Mouse (Mus musculus): ENCODE measurements around the gene Olfr1183.
"Not testable (repeated sequence)": the region's sequence is repeated elsewhere in the genome, so short reads cannot be mapped to it uniquely, and the experiment has no call there.

Olfr1183 gene

DNA sequence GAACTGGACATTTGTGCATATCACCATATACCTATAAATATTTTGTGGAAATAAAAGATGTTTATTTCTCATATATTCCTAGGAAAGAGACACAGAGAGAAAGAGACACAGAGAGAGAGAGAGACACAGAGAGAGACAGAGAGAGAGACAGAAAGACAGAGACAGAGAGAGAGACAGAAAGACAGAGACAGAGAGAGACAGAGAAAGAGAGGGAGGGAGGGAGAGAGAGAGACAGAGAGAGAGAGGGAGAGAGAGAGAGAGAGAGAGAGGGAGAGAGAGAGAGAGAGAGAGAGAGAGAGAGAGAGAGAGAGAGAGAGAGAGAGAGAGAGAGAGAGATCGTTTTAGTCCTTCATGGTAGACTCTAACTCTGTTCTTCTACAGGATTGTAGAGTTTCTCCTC is at the start of gene Olfr1183:
Gene Olfr1183, plus strand, starts transcription at position 301 of the 400 bp plus-strand sequence.
- DNase-seq (ENCODE audit: low read depth), result not testable (repeated sequence)

DNA sequence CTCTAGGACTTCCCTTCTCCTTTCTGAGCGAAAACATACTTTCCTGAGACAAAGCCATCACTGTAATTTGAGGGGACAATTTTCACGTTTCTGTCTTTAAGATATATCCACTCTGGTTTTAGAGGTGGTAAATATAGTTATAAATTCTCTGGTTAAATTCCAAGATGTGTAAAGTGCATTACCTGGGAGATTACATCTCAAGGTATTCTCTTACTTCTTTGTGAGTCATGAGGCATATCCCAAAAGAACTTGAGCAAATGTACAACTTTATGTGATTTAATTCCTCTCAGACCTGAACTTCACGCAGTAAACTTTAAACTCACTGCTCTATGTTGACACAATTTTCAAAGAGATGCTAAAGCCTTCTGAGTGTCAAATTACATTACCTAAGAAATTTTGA is 48.3 kb upstream of the Olfr1183 start, which contains the start of gene Olfr1179:
Gene Olfr1179, minus strand, starts transcription at position 101 of the 400 bp plus-strand sequence.
- DNase-seq (ENCODE audit: low read depth), result no peak

DNA sequence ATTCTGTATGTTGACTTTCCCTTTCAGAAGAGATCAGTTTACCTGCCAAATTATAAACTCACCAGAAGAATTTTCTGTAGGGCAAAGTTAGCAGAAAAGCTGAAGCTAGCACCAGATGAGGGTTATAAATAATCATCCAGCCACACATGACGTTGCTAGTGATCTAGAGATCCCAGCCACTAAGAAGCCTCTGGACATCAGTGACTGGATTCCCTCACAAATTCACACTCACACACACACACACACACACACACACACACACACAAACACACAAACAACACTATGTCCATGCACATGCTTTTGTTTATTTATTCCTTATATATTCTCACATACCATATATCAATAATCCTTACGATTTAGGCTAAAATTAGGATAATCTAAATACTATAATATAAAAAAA is 35.6 kb upstream of the Olfr1183 start, which contains the start of gene Olfr1180:
Gene Olfr1180, minus strand, starts transcription at position 101 of the 400 bp plus-strand sequence.
- no peak for DNase-seq (ENCODE audit: low read depth)

DNA sequence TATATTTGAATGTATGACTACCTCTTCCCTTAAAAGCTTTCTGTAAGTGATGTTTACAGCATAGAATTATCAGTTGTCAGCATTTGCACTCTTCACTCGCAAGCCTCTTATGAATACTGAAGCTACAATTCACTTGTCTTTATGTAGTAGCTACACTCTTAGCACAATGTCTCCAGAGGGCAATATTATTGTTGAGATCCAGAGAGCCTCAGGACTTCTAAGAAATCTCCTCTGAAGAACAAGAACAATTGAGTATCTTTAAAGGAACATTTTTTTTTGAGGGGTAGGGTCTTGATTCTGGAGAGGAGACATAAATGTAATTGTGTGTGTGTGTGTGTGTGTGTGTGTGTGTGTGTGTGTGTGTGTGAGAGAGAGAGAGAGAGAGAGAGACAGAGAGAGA is 28.6 kb upstream of the Olfr1183 start, which contains the start of gene Olfr1181:
Gene Olfr1181, minus strand, starts transcription at position 101 of the 400 bp plus-strand sequence.
- DNase-seq (ENCODE audit: low read depth), result no peak

DNA sequence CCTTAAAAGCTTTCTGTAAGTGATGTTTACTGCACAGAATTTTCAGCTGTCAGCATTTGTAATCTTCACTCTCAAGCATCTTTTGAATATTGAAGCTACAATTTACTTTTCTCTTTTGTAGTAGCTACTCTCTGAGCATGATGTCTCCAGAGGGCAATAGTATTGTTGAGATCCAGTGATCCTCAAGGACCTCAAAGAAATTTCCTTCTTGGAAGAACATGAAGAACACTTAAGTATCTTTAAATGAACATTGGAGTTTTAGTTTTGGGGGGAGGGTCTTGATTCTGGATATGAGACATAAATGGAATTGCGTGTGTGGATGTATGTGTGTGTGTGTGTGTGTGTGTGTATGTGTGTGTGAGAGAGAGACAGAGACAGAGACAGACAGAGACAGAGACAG is 5.6 kb upstream of the Olfr1183 start, which contains the start of gene Gm13757:
Gene Gm13757, minus strand, starts transcription at position 101 of the 400 bp plus-strand sequence.
- DNase-seq (ENCODE audit: low read depth), result no peak

DNA sequence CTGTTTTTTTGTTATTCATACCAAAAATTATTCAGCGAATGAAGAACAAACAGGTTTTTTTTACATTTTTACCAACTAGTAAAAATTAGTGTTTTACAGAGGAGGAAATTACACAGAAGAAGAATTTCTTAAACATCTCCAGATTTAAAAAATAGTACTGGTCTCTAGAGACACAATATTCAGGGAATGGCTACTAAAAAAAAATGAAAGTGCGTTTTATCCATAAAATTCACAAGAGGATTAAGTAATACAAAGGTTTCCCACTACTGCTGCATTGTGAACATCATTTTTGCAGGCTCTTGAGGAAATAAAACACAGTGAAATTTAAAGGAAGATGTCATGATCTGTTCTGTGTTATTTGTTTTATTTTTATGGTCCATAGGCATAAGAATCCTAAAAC is 28.6 kb downstream of the Olfr1183 start, which contains the start of gene Olfr1184:
Gene Olfr1184, plus strand, starts transcription at position 301 of the 400 bp plus-strand sequence.
- DNase-seq (ENCODE audit: low read depth), result no peak

GRCm38 (mm10) chr2:88493020-88493419 is 38.4 kb downstream of the Olfr1183 start, which contains the start of gene Olfr1185-ps1:
TSS of gene Olfr1185-ps1 (plus strand) at chr2:88493320.
- no peak for DNase-seq (ENCODE audit: low read depth)

DNA sequence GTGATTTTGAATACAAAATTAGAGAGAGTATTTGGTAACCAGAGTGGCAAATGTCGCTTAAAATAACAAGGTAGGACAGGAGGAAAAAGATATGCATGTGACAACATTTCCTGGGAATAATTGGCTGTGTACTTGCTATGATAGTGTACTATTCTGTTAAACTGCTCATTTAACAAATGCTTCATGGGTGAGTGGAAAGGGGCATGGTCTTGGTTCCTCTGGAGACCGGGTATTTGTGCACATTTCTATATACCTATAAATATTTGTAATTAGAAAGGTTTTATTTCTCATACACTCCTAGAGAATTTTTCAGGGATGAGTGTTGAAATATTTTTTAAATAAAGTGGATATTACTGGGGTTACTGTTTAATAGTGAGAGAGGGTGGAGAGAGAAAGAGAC is 63.6 kb downstream of the Olfr1183 start, which contains the start of gene Olfr1186:
Gene Olfr1186, plus strand, starts transcription at position 301 of the 400 bp plus-strand sequence.
- no peak for DNase-seq (ENCODE audit: low read depth)

Measured in induced T-regulatory cell, adult 2 months (primary cell).